Mouse (Mus musculus) ES-E14 (cell line): Measurements from ENCODE around the gene Cps1. TPM values are rescaled to one million over a fixed set of nuclear protein-coding genes. Genes with fewer than 3 reads are reported as not detected.
A peak's percentile ranks its signal among the peaks of the same experiment; 100 is the strongest.

Experiments used
- DNase-seq: peaks from one replicate; pipeline ENCODE4 v3.0.0-alpha.2; 2013; ENCODE audit warnings: low read depth, low spot score
- H3K27ac ChIP-seq: 2 replicates; pipeline ENCODE4 v1.5.1; 2012; ENCODE audit warnings: low read depth, mild to moderate bottlenecking, low read length, moderate library complexity, mixed read lengths; ENCODE audit not compliant: poor library complexity, insufficient read depth, severe bottlenecking
- H3K36me3 ChIP-seq: 2 replicates; pipeline ENCODE4 v1.6.1; 2012; ENCODE audit warnings: mild to moderate bottlenecking, low read length, moderate library complexity, mixed read lengths; ENCODE audit not compliant: control insufficient read depth, poor library complexity, insufficient read depth, severe bottlenecking
- H3K4me1 ChIP-seq, 2 experiments: fragments of 150-350 bp in 1 of 2; sonication (generic) in 1 of 2; 2 replicates each; pipeline ENCODE4 v1.6.1; 2012; ENCODE audit warnings: low read length in 2 of 2, mild to moderate bottlenecking in 1 of 2, mixed read lengths in 1 of 2; ENCODE audit not compliant: control insufficient read depth in 2 of 2, insufficient read depth in 2 of 2, poor library complexity in 1 of 2
- H3K4me3 ChIP-seq, 2 experiments: fragments of 150-350 bp in 1 of 2; sonication (generic) in 1 of 2; 2 replicates each; pipeline ENCODE4 v1.5.1; 2012; ENCODE audit warnings: low read length in 2 of 2, low read depth in 1 of 2, mild to moderate bottlenecking in 1 of 2, mixed read lengths in 1 of 2; ENCODE audit not compliant: insufficient read depth in 1 of 2, poor library complexity in 1 of 2, severe bottlenecking in 1 of 2
- H3K9ac ChIP-seq: 2 replicates; pipeline ENCODE4 v1.6.1; 2012; ENCODE audit warnings: low read depth, mild to moderate bottlenecking, low read length, mixed read lengths; ENCODE audit not compliant: poor library complexity, insufficient read depth, severe bottlenecking
- H3K9me3 ChIP-seq: fragments of 150-350 bp; sonication (generic); 2 replicates; pipeline ENCODE4 v1.6.1; 2012; ENCODE audit warnings: low read depth, mild to moderate bottlenecking, low read length; ENCODE audit not compliant: control insufficient read depth, insufficient read depth
- CHD2 ChIP-seq: IDR thresholded peaks from 2 replicates; pipeline ENCODE4 v1.6.1; 2014; ENCODE audit warnings: mild to moderate bottlenecking, low read depth, low read length, inconsistent platforms
- HCFC1 ChIP-seq: IDR thresholded peaks from 2 replicates; pipeline ENCODE4 v1.6.1; 2012; ENCODE audit warnings: low read length, inconsistent platforms, borderline replicate concordance; ENCODE audit not compliant: insufficient read depth
- MAFK ChIP-seq: IDR thresholded peaks from 2 replicates; pipeline ENCODE4 v1.6.1; 2014; ENCODE audit warnings: mild to moderate bottlenecking, low read depth, low read length, inconsistent platforms; ENCODE audit not compliant: insufficient read depth
- ZC3H11A ChIP-seq: IDR thresholded peaks from 2 replicates; pipeline ENCODE4 v1.6.1; 2012; ENCODE audit warnings: low read depth, mild to moderate bottlenecking, inconsistent platforms, low read length, borderline replicate concordance
- ZNF384 ChIP-seq: IDR thresholded peaks from 2 replicates; pipeline ENCODE4 v1.6.1; 2012; ENCODE audit warnings: low read depth, low read length, inconsistent platforms
- in situ Hi-C, 2 experiments: fragments of 600-800 bp; cut with MboI; formaldehyde crosslinking; loops; one replicate each; pipeline ENCODE4 v1.15.1; 2025; ENCODE audit warnings: low sequenced_read_pairs in 2 of 2, inconsistent platforms in 1 of 2; ENCODE audit not compliant: unreplicated experiment in 2 of 2
- total RNA-seq: library from RNA; depleted of rRNA; stranded (reverse); fragments of 300-350 nt; gene quantifications from 2 replicates; pipeline ENCODE4 v1.2.3, GENCODE M21; 2012

The Cps1 gene
- total RNA-seq, 1 experiment: 0.31 TPM

DNA sequence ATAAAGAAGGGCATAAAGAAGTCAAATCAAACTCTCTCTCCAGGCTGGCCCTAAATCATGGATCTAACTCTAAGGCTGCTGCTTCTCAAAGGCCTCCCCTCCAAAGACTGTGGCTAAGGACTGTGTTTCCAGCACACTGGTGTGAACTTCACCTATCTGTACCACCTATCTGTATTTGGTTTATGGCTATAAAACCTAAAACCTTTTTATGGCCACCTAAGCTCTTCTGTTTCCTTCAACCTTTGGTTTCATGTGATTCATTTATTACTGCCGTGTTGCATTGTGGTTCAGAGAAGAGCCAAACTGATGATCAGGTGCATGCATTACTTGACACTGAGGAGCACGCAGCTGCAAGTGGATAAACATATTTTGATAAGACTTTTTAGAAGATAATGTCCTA, 74.5 kb downstream of the Cps1 start:
- no peak overlapping the region for H3K4me3 ChIP-seq
- TF ChIP-seq MAFK: no peak
- no peak for TF ChIP-seq ZNF384
- no peak for TF ChIP-seq HCFC1
- no peak for TF ChIP-seq CHD2
- DNase-seq: no peak
- in situ Hi-C loops: no loop called here
- H3K4me1 ChIP-seq: no peaks in the 10 kb centered on the region
- no peaks in the 10 kb centered on the region for H3K9me3 ChIP-seq
- no peak overlapping the region for H3K9ac ChIP-seq
- no peak overlapping the region for H3K27ac ChIP-seq
- no peaks in the 10 kb centered on the region for H3K36me3 ChIP-seq

GRCm38 (mm10) chr1:67218339-67218944, 95.6 kb downstream of the Cps1 start:
- Histone ChIP-seq H3K4me3 (no peak overlapping the region), H3K9me3 (no peaks in the 10 kb centered on the region), H3K4me1 (no peaks in the 10 kb centered on the region), H3K36me3 (no peaks in the 10 kb centered on the region), H3K27ac (no peak overlapping the region), H3K9ac (no peak overlapping the region)
- peak; percentile 19 for DNase-seq
- no peak for TF ChIP-seq MAFK
- TF ChIP-seq ZNF384: no peak
- no peak for TF ChIP-seq ZC3H11A
- TF ChIP-seq HCFC1: no peak
- TF ChIP-seq CHD2: no peak
- in situ Hi-C loops: no loop called here

DNA sequence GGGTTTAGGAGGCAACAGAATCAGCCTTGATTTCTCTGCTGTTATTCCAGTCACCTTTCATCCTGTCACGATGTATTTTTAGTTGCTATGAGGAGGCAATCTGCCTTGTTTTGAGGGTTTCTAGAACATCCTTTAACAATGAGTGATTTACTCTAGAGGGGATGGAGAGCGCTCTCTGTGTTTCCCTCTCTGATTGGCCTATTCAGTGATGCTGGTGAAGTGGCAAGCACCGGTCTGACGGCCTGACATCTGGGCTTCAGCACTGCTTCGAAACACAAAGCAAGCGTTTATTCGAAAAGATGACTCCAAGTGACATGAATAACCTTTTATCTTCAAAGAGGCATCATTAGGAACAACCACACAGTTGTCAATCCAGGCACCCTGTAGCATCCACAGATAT, 100.8 kb downstream of the Cps1 start:
- Histone ChIP-seq H3K4me3 (no peak overlapping the region), H3K9ac (no peak overlapping the region), H3K36me3 (no peaks in the 10 kb centered on the region), H3K9me3 (no peaks in the 10 kb centered on the region), H3K4me1 (no peaks in the 10 kb centered on the region), H3K27ac (no peak overlapping the region)
- in situ Hi-C loops: no loop called here
- no peak for TF ChIP-seq CHD2
- no peak for TF ChIP-seq ZNF384
- TF ChIP-seq MAFK: no peak
- no peak for TF ChIP-seq ZC3H11A
- TF ChIP-seq HCFC1: no peak
- no peak for DNase-seq

- no peak for TF ChIP-seq HCFC1
- no peak for TF ChIP-seq ZC3H11A
- Histone ChIP-seq H3K4me3 (no peak overlapping the region), H3K9me3 (no peaks in the 10 kb centered on the region), H3K27ac (no peak overlapping the region), H3K36me3 (no peaks in the 10 kb centered on the region), H3K4me1 (no peaks in the 10 kb centered on the region), H3K9ac (no peak overlapping the region)
- no peak for DNase-seq
- in situ Hi-C loops: no loop called here
These were observed 112.0 kb downstream of the Cps1 start for GRCm38 (mm10) chr1:67234861-67235260.
